Mouse (Mus musculus) thymus, adult 18-20 months (tissue): ENCODE measurements around the gene Cyp21a1.
"Not testable (repeated sequence)": the region's sequence is repeated elsewhere in the genome, so short reads cannot be mapped to it uniquely, and the experiment has no call there.

Experiments
- DNase-seq, 2 experiments: peaks; one replicate each; pipeline ENCODE4 v3.0.0; 2022; ENCODE audit warnings: mixed read lengths in 2 of 2

Gene Cyp21a1

GRCm38 (mm10) chr17:34803367-34803766, 994 bp downstream of the Cyp21a1 start:
- DNase-seq = not testable (repeated sequence)

GRCm38 (mm10) chr17:34802756-34803155, 1.6 kb downstream of the Cyp21a1 start:
- not testable (repeated sequence) for DNase-seq

GRCm38 (mm10) chr17:34800781-34801305, 3.5 kb downstream of the Cyp21a1 start:
- not testable (repeated sequence) for DNase-seq

GRCm38 (mm10) chr17:34799531-34799925, 4.8 kb downstream of the Cyp21a1 start:
- DNase-seq = no peak

GRCm38 (mm10) chr17:34798866-34799530, 5.4 kb downstream of the Cyp21a1 start:
- DNase-seq = no peak

- not testable (repeated sequence) for DNase-seq
These were observed 6.3 kb downstream of the Cyp21a1 start for GRCm38 (mm10) chr17:34798071-34798470.

- not testable (repeated sequence) for DNase-seq
These were observed 7.0 kb downstream of the Cyp21a1 start for GRCm38 (mm10) chr17:34797211-34797995.

- no peak for DNase-seq
These were observed 7.8 kb downstream of the Cyp21a1 start for GRCm38 (mm10) chr17:34796311-34797140.

GRCm38 (mm10) chr17:34795633-34796032, 8.7 kb downstream of the Cyp21a1 start:
- no peak for DNase-seq

- no peak for DNase-seq
These were observed 9.3 kb downstream of the Cyp21a1 start for GRCm38 (mm10) chr17:34795016-34795415.

GRCm38 (mm10) chr17:34777680-34778325, 26.6 kb downstream of the Cyp21a1 start:
- no peak for DNase-seq

GRCm38 (mm10) chr17:34761471-34761870, 42.9 kb downstream of the Cyp21a1 start:
- no peak for DNase-seq
